Mouse (Mus musculus) CD4-positive, CD25-positive, alpha-beta regulatory T cell, adult 2 months (primary cell): ENCODE measurements around the gene Tmem151a.
A peak's percentile ranks its signal among the peaks of the same experiment; 100 is the strongest.
"Not testable (repeated sequence)": the region's sequence is repeated elsewhere in the genome, so short reads cannot be mapped to it uniquely, and the experiment has no call there.

Source experiments
- DNase-seq: peaks from one replicate; pipeline ENCODE4 v3.0.0-alpha.2; 2012; ENCODE audit warnings: low read depth, low spot score

Tmem151a gene

DNA sequence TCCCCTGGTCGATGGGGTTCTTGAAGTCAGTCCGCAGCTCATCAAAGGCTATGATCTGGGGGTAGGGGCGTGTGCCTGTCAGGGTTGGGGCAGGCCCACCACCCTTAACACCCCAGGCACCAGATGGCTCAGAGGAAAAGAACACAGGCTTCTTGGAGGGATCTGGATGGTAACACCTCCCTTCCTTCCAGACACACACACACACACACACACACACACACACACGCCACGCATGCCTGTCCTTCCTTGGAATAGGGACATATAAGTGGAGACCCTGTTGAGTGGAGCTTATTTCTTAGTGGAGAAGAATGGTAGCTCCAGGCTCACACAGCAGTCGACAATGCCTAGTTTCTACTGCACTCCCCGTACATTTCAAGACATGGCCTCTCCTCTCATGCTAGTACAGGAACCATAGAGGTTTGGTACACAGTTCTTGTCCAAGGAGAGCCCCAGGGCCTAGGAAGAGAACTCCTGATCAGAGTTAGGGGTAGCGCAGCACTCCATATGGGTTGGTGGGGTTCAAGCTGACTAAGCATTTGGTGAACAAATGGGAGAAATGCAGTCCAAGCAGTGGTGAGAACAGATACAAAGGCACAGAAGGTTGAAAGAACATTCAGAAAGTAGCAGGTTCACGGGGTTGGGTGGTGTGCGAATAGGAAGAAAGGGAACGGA, 9.6 kb upstream of the Tmem151a start:
- DNase-seq = no peak

DNA sequence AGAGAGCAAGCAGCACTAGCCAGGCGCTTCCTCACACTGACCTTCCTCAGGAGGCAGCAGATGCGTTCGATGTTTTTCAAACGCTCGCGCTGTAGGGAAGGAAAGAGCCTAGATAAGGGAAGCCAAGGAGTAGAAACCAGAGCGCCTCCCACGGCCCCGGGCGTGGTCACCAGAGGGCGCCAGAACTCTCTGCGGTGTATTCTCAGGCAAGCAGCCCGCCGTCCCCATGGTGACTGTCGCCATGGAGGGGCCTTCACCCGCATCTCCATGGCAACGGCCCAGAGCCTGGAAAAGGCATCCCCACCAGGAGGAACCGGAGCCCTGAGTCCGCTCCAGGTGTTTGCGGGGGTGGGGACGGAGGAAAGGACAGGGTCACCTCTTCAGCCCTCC, 8.9 kb upstream of the Tmem151a start:
- peak; percentile 91 for DNase-seq

DNA sequence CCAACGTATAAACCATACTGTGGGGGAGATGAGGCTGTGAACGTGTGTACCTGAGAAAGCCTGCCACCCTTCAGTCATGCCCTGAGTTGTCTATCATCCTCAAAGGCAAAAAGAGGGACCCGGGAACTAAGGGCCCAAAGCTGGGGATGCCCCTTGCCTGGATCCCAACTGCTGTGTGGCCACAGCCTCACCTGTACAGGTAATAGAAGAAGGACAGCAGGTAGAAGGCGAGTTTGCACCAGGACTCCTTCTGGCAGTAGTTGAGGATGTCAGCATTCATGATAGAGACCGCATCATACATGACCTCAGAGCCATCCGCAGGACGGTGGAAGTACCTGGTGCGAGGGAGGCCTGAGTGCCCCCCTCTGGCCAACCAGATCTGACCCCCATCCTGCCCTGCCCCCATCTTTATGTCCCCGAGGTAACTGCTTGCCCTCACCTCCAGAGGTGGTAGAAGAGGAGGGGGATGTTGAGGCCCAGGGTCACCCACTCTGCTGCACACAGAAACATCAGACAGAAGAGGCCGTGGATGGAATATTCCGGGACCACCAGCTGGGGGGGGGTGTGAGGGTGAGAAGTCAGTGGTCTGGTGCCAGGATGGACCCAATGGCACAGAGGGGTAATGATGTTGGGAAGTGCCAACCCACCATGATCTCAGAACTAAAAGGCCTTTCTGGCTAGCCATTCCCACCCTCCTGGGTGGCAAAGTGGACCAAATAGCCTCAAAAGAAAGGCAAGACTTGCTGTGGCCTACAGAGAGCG, 8.3 kb upstream of the Tmem151a start:
- DNase-seq = no peak

DNA sequence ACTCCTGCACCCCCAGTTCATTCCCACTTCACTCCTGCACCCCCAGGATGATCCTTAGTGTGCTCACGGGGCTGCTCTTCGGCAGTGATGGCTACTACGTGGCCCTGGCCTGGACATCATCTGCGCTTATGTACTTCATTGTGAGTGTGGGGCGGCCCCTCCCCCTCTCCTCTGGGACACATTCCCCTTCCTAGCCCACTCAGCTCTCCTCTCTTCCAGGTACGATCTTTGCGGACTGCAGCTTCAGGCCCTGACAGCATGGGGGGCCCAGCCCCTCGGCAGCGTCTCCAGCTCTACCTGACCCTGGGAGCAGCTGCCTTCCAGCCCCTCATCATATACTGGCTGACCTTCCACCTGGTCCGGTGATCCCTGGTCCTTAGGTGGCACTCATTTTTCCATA, 6.8 kb upstream of the Tmem151a start:
- no peak for DNase-seq

DNA sequence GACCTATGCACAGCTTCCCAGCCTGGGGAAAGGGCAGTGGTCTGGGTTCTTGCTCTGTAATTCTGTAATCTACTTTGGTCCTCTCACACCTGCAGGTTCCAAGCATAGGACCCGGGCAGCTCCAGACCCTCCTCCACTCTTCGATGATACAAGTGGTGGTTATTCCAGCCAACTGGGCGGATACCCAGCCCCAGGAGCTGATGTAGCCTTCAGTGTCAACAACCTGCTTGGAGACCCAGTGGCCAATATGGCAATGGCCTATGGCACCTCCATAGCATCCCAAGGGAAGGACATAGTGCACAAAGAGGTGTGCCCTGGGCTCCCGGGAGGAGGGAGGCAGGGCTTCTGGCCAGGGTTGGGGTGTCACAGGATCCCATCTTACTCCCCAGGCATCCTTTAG, 4.0 kb upstream of the Tmem151a start:
- no peak for DNase-seq

DNA sequence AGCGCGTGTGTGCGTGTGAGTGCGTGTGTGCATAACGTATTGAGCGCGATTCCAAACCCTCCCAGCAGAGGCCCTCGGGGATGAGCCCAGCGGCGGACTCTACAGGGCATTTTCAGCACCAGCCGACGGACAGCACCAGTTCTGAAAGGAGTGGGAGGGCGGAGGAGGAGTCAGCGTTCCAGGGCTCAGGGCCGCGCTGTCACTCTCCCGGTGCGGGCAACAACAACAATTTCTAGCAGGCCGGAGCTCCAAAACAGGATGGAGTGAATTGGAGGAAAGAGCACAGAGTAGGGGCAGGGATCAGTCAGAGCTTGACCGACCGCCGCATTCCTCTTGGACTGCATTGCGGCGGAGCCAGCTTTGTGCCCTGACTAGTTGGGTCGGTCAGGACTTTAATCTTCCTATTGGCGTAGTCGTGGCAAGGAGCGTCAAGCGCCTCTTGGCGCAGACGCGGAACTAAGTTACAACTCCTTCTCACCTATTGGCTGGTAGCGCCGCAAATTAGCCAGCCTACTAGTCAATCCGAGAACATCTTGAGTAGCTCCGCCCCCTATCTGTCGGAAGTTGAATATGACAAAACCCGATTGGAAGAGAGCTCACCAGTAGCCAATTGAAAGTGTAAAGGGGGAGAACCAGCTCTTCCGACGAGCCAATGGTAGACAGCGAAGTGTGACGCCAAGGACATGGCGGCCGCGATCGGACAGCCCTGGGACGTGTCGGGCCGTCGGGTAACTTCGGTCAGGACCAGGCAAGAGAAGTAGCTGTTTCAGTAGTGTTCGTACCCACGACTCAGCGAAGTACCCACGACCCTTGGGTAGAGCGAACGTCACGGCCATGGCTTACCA, 2.8 kb upstream of the Tmem151a start, which contains the start of gene Yif1a:
TSS of gene Yif1a (plus strand) at position 655 of the 845 bp plus-strand sequence.
- DNase-seq = peak; percentile 98

DNA sequence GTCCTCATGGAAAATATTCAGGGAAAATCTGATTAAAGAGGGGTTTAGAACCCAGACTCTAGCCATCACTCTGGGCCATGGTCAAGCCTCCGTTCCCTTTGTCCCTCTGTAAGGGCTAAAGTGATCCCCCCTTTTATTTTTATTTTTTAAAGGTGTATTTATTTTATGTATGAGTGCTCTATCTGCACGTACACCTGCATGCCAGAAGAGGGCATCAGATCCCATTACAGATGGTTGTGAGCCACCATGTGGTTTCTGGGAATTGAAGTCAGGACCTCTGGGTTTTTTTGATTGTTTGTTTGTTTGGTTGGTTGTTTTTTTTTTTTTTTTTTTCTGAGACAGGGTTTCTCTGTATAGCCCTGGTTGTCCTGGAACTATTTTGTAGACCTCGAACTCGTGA, 1.2 kb upstream of the Tmem151a start:
- not testable (repeated sequence) for DNase-seq

DNA sequence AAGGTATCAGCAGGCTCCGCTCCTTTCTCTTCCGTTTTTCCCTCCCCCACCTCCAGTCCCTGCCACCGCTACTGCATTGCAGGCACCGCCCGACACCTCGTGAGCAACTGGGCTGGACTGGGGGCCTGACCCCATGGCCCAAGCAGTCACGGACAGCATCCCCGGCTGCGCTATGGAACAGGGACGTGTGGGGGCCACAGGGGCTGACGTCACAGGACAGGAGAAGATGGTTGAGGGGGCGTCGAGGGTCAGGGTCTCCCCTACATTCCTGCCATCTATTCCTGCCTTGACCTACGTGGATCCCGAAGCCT, 542 bp downstream of the Tmem151a start:
- DNase-seq = no peak

DNA sequence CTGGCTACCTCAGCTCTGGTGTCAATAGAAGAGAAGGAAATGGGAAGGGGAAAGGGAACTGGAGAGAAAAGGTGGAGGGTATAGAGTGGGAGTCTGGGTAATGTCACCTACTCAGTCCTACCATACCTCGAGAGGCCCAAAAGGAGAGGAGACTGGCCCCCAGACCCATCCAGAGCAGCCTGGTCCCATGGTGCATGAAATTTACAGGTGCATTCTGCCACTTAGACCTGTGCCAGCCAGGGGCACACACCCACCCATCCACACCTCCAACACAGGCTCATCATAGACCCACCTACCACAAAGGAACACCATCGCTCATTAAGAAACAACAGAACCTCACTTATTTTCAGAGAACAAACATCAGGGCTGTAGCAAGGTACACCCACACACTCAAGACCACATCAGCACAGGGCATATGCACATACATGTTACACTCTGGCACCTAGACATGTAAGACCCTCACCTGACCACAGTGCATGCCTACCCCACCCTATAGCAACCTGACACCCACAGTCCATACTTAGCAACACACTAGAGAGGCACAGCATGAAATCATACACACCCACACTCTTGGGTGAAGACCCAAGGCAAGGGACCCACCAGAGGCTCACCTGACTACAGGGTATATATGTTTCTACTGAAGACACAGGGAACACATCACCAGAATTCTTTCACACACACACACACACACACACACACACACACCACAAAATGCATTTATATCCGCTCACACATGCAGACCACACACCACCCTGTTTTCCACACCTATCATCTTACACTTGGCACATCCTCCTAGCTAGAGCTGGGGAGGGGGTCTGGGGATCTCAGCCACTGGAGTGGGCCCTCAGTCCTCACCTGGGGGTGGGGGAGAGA, 1.1 kb downstream of the Tmem151a start:
- DNase-seq = no peak

DNA sequence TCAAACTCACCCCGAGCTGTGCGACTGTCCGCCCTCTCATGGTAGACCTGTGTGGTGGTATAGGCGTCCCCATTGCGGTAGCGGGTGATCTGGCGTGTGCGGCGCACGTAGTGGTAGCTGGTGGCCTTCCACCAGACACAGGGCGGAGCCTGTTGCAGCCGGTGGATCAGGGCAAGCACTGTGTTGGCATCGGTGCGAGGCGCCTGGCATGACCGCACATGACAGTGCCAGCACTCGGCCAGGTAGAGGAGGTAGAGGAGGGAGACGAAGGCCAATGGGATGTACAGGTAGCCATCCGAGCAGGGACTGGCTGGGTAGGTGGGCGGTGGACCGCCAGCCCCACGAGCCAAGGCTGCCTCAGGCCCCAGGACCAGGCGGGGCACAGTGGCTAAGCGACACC, 2.7 kb downstream of the Tmem151a start:
- DNase-seq = no peak

DNA sequence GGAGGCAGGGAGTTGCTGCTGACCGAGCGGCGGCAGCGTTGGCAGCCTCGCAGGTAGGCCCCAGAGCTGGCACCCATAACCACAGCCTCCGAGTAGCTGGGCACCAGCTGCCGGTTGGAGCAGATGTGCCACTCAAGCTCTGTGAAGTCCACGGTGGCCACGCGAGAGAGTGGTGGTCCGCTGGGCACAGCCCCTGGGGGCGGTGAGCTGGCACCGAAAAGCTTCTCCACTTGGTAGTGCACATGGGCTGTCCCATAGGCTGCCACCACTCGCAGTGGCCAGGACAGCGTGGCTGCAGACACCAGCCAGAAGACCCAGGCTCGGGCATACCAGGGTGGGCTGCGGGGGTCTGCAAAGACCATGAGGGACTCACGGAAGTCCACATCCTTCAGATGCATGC, 3.3 kb downstream of the Tmem151a start:
- no peak for DNase-seq

DNA sequence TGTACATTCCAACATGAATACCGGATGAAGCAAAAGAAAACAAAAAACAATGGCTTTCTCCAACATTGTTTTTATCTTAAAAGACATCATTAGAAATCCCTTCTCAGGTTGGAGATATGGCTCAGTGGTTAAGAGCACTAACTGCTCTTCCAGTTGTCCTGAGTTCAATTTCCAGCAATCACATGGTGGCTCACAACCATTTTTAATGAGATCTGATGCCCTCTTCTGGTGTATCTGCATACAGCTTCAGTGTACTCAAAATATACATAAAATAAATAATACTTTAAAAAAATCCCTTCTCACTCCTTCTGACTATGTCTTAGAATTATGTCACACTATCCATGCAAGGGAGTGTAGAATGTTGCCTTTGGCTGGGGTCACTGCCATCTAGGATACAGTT, 6.1 kb downstream of the Tmem151a start:
- DNase-seq = no peak

DNA sequence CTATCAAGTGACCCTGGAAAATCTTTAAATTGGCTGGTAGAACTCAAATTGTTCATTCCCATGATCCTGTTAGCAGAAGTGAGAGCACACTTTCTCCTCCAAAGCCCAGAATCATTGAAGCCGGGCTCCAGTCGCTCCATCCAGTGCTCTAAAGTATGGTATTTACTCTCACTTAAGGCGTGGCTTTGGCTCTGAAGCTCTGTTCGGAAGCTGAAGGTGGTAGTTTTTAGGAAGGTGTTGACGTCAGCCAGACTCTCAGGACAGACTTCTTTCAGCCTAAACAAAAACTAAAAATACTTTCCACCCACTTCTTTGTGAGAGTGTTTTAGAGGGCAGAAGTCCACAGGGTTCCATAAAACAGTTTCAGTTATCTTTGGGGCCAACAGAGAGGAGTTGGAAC, 11.8 kb downstream of the Tmem151a start:
- no peak for DNase-seq

DNA sequence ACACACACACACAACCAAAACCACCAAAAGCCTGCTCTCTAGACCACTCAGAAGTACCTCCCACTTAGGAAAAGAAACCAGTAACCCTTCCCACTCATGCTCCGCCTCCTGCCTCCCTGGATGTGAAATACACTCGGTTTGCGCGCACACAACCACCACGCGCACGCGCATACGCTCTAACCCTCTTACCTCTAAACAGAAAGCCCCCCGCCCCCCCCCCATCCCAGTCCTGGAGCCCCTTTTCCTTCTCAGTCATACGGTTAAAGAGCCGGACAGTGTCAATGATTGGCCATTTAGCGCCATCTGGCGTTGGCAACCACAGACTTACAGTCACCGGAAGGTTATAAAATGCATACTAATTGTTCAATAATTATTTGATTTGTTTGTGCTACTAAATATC, 12.3 kb downstream of the Tmem151a start:
- peak; percentile 83 for DNase-seq

DNA sequence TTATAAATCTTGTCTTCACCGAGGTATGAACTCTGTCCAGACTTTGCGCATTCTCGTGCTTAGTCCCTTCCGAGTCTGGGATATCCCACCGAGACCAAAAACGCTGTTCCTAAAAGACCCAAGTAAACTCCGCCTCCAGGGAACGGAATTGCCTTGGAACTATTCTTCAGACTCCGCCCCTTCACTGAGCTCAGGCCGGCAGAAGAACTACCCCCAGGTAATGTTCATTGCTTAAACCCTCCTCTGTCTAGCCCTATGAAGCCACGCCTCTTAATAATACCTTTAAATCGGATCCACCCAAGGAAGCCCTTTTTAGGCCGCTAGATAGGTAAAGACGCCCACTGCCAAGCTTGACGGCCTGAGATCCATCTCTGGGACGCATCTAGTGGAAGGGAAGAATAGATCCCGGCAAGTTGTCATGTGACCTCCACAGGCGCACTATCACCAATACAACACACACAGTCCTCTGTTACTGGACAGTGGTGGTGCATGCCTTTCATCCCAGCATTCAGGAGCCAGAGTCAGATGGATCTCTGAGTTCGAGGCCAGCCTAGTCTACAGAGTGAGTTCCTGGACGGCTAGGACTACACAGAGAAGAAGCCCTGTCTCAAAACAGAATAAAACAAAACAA, 12.8 kb downstream of the Tmem151a start:
- peak; percentile 37 for DNase-seq

DNA sequence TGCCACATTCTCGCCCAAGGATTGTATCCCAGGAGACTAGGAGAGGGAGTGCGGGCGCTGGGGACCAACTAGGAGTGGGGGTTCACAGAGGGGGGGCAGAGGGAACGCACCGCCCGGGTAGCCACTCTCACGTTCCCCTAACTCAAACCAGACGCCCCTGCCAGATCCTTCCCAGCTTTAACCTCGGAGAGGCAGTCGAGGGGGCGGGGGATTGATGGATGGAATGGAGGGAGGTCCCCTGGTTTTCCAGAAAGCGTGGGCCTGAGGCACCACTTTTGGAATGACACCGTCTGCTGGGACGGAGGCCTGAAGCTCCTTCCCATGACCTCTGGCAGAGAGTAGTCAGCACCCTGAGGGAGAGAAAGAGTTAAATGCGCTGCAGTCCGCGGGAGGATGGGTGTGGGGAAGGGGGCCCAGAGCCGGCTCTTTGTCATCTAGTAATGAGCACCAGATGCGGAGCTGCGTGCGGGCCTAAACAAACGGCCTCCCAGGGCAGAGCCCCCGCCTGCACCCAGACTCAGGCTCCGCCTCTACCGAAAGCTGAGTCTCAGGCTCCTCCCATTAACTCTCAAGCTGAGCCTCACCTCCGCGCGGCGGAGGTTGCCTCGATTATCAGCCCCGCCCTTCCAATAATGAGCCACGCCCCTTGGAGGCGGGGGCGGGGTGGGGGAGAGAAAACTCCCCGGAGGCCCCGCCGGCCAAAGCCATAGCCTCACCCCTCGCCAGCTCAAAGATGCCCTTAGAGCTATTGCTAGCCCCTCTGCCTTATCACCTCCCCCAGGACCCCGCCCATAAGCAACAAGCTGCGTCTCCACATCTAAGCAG, 13.6 kb downstream of the Tmem151a start:
- peak; percentile 85 for DNase-seq

DNA sequence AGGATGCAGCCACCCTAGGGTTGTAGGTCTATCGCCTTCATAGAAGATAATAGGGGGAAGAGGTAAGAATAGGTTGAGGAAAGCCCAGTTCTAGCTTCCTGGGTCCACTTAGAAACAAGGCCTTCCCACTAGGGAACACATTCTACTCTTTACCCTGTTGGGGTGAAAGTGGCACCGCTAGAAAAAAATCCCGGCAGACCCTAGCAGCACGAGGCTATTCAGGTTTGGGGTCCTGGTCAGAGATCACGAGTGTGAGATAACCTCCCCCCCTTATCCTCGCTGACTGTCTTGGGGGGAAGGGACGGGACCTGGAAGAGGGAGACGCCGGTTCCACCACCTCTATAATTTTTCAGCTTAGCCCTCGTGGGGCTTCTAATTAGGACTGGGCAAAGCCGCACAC, 14.3 kb downstream of the Tmem151a start:
- DNase-seq = no peak

DNA sequence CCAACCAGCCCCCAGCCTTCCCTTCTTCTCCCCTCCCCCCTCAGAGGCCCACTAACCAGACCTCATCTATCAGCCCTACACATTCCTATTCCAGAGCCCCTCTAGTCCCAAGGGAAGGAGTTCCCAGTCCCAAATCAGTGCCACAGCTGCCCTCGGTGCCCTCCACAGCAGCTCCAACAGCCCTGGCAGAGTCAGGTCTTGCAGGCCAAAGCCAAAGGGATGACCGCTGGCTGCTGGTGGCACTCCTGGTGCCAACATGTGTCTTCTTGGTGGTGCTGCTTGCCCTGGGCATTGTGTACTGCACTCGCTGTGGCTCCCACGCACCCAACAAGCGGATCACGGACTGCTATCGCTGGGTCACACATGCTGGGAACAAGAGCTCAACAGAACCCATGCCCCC, 15.4 kb downstream of the Tmem151a start:
- DNase-seq = no peak

DNA sequence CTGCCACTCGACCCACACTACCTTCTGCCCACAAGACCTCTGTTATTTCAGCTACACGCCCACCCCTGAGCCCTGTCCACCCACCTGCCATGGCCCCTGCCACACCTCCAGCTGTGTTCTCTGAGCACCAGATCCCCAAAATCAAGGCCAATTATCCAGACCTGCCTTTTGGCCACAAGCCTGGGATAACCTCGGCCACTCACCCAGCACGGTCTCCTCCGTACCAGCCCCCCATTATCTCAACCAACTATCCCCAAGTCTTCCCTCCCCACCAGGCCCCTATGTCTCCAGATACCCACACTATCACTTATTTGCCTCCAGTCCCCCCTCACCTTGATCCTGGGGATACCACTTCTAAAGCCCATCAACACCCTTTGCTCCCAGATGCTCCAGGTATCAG, 15.8 kb downstream of the Tmem151a start:
- no peak for DNase-seq

DNA sequence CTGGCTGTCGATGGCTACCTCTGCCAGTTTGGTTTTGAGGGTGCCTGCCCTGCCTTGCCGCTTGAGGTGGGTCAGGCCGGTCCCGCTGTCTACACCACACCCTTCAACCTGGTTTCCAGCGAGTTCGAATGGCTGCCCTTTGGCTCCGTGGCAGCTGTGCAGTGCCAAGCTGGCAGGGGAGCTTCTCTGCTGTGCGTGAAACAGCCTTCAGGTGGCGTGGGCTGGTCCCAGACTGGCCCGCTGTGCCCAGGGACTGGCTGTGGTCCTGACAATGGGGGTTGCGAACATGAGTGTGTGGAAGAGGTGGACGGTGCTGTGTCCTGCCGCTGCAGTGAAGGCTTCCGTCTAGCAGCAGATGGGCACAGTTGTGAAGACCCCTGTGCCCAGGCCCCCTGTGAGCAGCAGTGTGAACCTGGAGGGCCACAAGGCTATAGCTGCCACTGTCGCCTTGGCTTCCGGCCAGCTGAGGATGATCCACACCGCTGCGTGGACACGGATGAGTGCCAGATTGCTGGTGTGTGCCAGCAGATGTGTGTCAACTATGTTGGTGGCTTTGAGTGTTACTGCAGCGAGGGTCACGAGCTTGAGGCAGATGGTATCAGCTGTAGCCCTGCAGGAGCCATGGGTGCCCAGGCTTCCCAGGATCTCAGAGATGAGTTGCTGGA, 16.6 kb downstream of the Tmem151a start:
- DNase-seq = no peak
